Mouse (Mus musculus) neural tube, embryonic 10.5 days (tissue): ENCODE data around the gene Oser1.
A peak's percentile ranks its signal among the peaks of the same experiment; 100 is the strongest.
"Not testable (repeated sequence)": the region's sequence is repeated elsewhere in the genome, so short reads cannot be mapped to it uniquely, and the experiment has no call there.

ENCODE experiments used
- DNase-seq: peaks from one replicate; pipeline ENCODE4 v3.0.0-alpha.2; 2017; ENCODE audit warnings: low spot score; ENCODE audit errors: extremely low spot score

Gene Oser1

DNA sequence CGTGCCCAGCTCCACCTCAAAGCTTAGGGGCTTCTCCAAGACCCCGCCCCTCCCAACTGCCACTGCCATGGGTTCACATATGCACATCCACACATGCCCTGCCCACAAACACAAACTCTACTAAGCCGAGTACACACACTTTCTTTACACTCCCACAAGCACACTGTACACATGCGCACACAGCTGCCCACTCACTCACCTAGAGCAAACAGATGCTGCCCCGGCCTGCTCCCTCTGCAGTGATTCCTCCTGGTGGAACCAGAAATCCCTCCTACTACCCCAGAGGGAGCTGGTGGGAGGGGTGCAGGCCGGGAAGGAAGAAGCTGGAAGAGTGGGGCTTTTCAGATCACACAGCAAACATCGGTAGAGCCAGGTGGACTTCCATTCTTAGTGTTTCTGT is 19.5 kb upstream of the Oser1 start:
- no peak for DNase-seq

DNA sequence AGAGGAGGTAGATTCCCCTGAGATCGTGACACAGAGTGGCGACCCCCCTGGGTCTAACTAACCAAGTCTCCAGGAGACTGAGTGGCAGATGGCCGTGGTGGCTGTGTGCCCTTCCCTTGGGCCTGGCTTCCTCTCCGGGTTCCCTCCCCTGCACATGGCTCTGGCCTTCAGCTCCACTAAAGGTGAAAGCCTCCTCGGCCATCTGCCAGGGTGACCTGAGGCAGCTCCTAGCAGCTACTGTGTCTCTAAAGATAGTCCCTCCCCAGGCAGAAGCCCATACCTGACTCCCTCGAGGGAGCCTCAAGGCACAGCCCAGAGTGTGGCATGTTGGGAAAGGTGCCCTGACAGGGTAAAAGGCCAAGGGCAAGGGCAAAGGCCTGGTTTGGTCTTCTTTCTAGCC is 19.0 kb upstream of the Oser1 start:
- no peak for DNase-seq

DNA sequence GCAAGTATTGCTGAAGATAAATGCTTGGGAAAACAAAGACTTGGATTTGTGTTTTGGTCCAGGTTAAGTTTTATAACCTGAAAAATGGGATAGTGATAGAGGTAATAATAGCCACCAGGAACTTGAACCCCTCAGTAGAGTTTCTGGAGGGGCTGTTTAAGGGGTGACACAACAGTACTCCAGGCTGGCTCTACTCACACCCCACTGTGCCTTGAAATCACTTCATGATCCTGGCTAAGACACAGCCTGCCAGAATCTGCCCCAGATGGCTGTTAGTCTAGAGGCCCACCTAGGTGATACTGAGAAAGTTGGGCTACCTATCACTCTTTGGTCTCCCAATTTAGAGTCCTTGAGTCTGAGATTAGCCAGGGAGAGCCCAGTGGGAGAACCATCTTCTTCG is 15.0 kb upstream of the Oser1 start:
- DNase-seq, result no peak

DNA sequence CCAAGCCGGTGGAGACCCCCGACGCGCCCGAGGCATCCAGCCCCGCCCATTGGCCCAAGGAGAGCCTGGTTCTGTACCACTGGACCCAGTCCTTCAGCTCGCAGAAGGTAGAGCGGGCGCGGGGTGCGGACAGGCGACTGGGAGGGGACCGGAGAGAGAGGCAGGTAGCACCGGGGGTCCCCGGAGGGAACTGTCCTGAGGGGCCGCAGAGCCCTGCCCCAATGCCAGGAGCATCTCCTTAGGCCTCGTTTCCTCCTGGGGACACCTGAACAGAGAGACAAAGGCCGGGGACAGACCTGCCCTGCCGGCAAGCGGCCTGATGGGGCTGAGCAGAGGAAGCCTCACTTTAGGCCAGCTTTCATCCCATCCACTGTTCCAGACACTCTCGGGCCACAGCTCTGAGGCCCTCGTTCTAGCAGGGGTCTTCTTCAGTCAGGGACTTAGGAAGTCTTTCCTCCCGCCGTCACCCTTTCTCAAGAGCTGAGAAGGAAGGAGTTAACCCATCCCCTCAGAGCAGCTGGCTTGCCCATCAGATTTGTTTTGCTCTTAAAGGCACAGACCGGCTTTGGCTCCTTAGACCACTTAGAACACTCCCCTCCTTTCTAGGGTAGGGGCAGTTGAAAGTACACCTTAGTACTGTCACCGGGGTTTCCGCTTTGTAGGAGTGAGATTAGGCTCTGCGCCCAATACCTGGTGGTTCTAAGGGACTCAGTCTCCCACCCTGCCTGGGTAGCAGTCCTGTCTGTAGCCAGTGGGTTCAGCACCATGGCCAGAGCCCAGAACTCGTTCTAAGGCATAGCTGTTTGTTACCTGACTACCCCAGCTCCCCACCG is 14.3 kb upstream of the Oser1 start:
- DNase-seq, result peak; percentile 70

DNA sequence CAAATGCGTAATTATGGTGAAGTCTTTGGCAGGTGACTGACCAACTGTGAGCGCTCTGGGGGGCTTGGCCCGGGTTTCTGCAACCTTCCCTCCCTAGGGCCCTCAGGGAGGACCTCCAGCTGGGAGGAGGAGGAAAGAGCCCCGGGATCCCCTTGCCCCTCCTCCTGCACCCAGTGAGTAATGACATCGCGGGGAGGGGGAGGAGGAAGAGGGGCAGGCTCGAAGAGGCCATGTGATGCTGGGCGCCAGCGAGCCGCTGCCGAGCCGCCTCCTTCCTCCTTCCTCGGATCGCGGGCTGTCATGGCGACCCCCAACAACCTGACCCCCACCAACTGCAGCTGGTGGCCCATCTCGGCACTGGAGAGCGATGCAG is 13.7 kb upstream of the Oser1 start, which contains the start of gene Gdap1l1:
Gene Gdap1l1, plus strand, starts transcription at position 231 of the 373 bp plus-strand sequence.
- peak; percentile 45 for DNase-seq

DNA sequence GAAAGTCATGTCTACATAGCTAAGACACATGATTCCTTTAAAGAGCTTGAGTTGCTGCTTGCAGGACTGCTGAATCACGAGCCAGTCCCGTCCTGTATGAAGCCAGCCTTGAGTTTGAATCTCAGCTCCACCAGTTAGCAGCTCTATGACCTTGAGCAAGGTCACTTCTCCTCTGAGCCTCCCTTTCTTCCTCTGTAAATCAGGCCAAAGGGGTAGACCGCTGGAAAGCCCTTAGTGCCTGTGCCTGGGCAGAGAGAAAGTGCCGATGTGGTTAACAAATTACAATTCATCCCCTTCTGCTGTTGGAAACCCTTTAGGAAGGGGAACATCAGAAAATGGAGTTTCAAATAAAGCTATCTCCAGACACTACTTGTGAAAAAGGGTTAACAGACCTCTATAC is 13.3 kb upstream of the Oser1 start:
- DNase-seq, result no peak

DNA sequence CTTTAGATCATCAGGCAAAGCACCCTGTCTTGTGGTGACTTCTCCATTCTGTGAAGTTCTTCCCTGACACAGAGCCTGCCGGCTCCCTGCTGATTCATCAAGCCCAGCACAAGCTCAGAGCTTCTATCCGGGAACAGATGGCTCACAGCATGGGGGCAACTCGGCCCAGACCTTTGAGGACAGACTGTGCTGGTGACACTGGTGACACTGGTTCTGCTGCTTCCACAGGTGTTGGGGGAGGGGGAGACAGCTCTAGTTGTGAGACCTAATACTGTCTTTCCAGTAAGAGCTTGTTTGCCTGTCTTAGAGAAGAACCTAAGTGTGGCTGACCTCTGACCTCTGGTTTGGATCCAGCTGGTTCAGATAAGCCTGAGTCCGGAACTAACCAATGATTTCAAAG is 9.5 kb upstream of the Oser1 start:
- no peak for DNase-seq

DNA sequence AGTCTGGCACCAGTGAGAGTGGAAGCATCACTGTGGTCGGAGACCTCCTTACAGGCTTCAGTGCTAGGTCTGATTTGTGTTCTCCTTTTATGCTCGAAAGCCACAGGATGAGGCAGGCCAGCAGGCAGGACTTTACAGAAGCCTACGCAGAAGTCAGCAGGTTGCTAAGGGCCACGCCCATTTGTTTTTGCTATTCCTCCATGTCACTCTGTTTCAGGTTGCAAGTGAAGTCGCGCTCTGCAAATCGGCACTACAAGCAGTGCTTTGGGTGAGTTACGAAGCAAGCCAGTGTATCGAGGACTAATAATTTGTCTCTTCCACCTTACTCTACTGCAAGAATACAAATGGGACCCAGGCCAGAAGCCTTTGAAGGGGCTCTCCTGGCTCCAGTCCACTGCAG is 6.8 kb upstream of the Oser1 start:
- no peak for DNase-seq

DNA sequence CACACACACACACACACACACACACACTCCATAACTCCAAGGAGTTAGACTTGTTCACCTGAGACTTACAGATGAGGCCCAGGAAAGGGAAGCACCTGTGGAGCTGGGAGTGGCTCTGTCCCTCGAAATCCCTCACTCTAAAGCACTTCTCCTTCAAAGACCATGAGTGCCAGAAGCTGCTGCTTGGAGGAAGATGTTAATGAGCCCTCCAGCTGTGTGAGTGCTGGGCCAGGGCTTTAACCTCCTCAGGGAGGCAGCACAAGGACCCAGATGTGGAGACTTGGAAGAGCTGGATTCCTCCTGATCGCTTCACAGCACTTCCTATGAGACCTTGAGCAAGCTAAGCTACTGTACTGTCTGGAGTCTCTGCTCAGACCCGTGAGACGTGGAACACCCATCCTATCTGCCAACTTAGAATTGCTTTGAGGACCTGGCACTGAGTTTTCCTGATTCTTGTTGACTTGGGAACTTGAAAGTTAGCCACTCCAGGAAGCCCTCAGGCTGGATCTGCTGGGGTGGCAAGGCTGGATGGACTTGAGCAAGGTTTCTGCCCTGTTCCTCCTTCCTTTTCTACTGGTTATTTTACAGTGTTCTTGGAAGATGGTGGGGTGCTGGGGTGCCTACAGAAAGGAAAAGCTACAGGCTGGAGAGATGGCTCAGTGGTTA is 4.0 kb upstream of the Oser1 start:
- no peak for DNase-seq

DNA sequence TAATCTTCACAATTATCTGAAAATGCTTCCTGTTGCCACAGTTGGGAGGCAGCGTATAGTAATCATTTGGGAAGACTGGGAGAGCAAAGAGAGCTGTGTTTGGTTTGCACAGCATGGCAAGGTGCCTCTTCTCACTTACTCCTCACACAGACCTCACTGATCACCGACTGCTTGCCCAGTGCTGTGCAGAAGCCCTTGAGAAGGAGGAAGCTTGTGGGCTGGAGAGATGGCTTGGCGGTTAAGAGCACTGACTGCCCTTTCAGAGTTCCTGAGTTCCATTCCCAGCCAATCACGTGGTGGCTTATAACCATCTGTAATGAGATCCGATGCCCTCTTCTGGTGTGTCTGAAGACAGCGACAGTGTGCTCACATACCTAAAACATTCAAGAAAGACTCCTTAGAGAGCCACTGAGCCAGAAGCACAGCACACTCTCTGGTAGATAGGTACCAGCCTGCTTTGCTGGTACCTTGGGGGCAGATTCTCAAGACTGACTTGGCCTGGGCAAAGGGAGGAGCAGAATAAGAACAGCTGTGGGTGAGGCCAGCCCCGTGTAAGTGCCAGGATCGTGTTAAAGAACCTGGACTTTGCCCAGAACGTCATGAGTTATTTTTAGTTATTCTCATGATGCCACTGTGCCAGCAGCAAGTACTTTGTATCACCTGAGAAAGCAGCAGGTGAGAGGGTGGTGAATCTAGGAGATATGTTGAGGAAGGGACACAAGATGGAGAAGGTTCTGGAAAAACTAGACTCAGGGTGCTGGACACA is 1.4 kb downstream of the Oser1 start:
- DNase-seq, result no peak

DNA sequence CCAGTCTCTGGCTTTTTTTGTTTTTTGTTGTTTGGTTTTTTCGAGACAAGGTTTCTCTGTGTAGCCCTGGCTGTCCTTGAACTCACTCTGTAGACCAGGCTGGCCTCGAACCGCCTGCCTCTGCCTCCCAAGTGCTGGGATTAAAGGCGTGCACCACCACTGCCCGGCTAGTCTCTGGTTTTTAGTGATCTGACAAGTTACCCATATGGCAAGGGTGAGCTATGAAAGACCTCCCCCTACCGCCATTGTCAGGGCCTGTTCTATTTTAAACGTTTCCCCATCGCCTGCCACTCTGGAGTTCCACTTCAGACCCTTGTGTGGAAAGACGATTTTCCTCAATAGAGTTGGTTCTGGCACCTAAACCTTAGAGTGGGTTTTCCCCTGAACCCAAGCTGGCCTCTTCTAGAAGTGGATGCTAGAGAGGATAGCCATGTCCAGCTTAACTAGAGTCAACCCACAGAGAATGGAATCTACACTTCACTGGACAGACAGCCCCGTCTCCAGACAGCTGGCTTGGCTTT is 4.1 kb downstream of the Oser1 start:
- DNase-seq, result no peak

DNA sequence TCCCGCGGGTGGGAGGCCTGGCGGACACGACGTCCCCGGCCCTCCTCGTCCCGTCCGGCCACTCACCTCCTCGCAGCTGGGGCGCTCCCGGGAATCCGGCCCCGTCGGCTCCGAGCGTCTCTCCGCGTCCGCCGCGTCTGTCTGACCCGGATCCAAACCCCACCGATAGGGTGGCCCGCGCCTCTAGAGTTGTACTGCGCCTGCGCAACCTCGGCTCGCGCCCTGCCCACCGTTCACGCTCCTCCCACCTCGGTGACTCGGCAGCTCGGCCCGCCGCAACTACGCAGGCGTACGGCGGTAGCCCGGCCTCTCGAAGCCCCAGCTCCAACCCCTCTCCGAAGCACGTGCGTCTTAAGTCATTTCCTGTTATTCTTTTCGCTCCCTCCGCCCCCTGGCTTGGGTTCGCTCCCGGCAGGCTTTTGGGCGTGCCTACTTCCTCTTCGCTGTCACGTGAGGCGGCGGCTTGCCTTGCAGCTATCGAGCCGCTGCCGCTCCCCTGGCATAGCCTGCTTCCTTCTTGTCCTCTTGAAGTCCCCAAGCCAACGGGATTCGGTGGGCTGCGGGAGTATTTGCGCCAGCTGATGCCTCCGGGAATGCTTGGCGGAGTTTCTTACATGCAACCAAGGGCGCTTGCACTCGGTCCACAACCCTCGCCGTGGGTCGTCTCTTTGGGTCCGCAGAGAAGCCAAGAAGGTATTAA is 5.0 kb downstream of the Oser1 start:
- peak; percentile 97 for DNase-seq

DNA sequence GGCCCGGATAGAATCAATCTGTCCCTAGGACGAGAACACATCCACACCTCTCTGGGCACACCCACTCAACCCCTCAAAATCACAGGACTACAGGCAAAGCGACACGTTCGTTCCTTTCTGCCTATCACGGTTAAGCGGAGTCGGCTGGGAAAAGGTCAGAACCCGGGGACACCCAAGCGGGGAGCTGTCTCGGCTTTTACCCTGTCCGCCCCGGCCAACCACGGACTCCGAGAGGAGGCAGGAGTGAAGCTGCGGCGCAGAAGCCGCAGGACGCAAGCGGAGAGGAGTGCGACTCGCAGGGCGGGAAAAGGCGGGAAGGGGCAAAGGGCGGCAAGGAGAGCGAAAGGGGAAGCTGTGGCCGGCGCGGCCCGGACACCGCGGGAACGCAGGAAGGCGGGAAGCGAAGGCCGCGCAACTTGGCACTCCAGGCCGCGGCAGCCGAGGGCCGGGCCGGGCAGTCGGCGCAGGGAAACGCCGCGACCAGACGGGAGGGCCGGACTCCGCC is 5.6 kb downstream of the Oser1 start:
- DNase-seq, result peak; percentile 75

DNA sequence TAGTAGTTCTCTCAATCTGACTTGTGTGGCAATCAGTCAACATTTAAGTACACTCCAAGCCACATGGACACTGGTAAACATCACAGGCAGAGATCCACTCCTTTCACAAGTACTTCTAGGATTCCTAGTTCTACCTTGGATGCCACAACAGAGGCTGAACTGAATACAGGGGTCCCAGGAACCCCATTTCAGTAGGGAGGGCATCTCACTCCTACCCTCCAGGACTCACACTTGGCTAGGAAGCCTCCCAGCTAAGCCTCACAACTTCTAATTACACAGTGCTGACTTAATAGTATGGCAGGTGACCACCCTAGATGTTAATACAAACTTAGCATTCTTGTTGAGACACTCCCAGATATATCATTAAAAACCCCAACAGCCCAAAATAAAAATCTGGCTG is 6.7 kb downstream of the Oser1 start:
- no peak for DNase-seq

DNA sequence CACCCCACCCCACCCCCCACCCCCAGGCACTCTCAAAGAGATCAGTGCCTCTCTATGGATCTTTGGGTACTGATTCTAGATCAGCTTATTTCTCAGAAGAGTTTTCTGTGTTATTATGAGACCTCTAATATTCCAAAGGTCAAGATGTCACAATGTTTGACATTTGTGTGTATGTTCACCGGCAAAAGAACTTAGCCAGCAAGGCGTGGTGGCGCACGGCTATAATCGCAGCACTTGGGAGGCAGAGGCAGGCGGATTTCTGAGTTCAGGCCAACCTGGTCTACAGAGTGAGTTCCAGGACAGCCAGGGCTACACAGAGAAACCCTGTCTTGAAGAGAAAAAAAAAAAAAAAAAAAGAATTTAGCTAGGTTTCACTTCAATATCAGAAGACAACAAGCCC is 7.5 kb downstream of the Oser1 start:
- DNase-seq, result no peak

DNA sequence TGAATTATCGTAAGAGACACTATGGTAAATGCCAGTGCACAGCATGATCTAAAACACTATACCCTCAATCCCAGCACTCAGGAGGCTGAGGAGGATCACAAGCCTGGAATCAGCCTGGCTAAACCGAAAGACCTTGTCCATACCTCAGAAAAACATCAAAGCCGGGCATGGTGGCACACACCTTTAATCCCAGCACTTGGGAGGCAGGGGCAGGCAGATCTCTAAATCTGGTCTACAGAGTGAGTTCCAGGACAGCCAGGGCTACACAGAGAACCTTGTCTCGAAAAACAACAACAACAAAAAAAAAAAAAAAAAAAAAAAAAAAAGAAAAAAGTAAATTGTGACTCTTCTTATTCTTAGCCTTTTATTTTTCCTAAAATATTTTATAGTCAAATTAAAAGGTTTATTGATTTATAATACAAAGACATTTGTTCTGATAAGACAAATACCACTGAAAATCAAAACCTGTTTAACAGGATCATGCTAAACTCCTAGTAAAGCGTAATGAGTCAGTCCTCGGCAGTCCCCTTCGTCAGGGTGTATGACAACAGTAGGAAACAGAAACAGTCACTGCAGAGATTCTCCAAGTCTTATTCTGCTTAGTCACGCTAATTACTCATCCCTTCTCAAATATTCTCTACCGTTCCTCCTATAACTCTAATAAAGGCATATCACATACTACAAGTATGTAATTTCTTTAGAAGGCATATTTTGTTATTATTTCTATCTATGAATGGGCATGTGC is 11.5 kb downstream of the Oser1 start:
- no peak for DNase-seq

DNA sequence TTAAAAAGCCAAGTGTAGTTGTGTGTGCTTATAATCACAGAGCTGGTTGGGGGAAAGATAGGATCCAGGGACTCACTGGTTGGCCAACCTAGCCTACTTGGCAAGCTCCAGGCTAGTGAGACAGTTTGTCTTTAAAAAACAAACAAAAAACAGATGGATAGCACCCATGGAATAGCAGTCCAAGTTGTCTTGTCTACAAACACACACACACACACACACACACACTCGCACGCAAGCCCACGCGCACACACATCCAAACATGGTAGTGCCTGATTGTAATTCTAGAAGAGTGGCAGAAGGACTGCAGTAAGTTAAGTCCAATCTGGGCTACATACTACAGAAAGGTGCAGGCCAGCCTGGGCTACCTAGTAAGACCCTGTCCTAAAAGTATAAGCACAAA is 12.1 kb downstream of the Oser1 start:
- no peak for DNase-seq

DNA sequence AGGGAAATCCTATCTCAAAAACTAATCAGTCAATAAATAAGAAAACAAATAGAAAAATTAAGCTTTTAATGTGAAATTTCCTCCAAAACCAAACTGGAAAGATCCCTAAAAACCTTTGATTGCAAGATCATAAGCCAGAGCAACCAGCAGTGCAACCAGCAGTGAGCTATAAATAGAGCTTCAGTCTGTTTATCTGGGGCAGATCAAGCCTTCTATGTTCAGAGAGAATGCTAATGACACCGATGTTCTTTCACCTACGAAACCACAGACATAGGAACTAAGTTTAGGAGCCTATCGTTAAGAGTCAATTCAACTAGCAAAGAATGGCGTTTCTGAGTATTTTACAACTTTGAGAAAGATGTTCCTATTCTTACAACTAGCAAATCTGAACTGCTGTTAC is 12.7 kb downstream of the Oser1 start:
- DNase-seq, result no peak

DNA sequence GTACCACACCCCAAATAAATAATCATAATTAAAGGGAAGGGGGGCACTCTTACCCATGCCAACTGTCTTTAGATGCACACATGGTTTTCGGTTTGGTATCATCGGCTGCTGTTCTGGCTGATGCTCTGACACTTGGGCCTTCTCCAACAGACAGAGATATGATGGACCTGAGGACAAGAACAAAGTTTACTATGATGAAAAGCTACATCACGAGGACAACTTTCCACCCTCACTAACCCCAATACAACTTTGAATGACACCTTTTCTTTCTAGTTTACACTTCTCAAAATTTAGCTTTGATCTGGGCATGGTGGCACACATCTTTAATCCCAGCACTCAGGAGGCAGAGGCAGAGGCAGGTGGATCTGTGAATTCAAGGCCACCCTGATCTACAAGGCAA is 13.2 kb downstream of the Oser1 start:
- DNase-seq, result not testable (repeated sequence)

DNA sequence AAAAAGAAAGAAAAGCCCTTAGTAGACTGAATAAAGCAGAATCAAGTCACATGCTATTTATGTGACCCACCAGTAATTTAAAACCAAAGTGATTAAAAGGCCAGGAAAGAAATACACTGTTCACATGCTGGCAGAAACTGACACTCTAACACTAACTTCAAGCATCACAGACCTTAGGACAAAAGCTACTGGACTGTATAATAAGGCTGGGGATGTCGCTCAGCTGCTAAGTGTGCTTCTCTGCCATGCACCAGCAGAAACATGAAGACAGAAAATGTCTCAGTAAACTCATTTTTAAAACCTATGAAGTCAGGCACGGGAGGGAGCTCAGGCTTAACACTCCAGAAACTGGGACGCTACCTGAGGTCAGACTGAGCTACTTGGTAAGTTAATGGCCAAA is 14.3 kb downstream of the Oser1 start:
- no peak for DNase-seq
